Mouse (Mus musculus): ENCODE results near the gene Atxn2. TPM values are rescaled to one million over a fixed set of nuclear protein-coding genes. Genes with fewer than 3 reads are reported as not detected.

Atxn2 gene
- 20.3 TPM for polyA plus RNA-seq (2015; fragmentation: Illumina TruSeq; extraction: RNeasy Lipid Tissue Mini Kit (QIAGEN cat#74804); ENCODE audit: insufficient read depth, low read depth, low replicate concordance)

GRCm38 (mm10) chr5:121711174-121711927 is at the start of gene Atxn2:
TSS of gene Atxn2 (plus strand) at chr5:121711337.

GRCm38 (mm10) chr5:121837441-121838340 is 126.6 kb downstream of the Atxn2 start, which contains the start of gene Sh2b3:
TSS of gene Sh2b3 (minus strand) at chr5:121837646.

GRCm38 (mm10) chr5:121848743-121849142 is 137.6 kb downstream of the Atxn2 start, which contains the start of gene Pheta1:
TSS of gene Pheta1 (plus strand) at chr5:121848984.

Other genes starting within 250 kb of the Atxn2 start
- gene Adam1b, start 207.9 kb upstream of the Atxn2 start, polyA plus RNA-seq (2015; fragmentation: Illumina TruSeq; extraction: RNeasy Lipid Tissue Mini Kit (QIAGEN cat#74804); ENCODE audit: insufficient read depth, low read depth, low replicate concordance): not detected
- 1.7 TPM for gene Adam1a, start 165.9 kb upstream of the Atxn2 start, polyA plus RNA-seq (2015; fragmentation: Illumina TruSeq; extraction: RNeasy Lipid Tissue Mini Kit (QIAGEN cat#74804); ENCODE audit: insufficient read depth, low read depth, low replicate concordance)
- not detected for gene Gm42878, start 165.9 kb upstream of the Atxn2 start, polyA plus RNA-seq (2015; fragmentation: Illumina TruSeq; extraction: RNeasy Lipid Tissue Mini Kit (QIAGEN cat#74804); ENCODE audit: insufficient read depth, low read depth, low replicate concordance)
- gene Mapkapk5, start 165.4 kb upstream of the Atxn2 start, polyA plus RNA-seq (2015; fragmentation: Illumina TruSeq; extraction: RNeasy Lipid Tissue Mini Kit (QIAGEN cat#74804); ENCODE audit: insufficient read depth, low read depth, low replicate concordance): 25.2 TPM
- gene Aldh2, start 117.5 kb upstream of the Atxn2 start, polyA plus RNA-seq (2015; fragmentation: Illumina TruSeq; extraction: RNeasy Lipid Tissue Mini Kit (QIAGEN cat#74804); ENCODE audit: insufficient read depth, low read depth, low replicate concordance): 72.9 TPM
- 1.9 TPM for gene Acad12, start 92.4 kb upstream of the Atxn2 start, polyA plus RNA-seq (2015; fragmentation: Illumina TruSeq; extraction: RNeasy Lipid Tissue Mini Kit (QIAGEN cat#74804); ENCODE audit: insufficient read depth, low read depth, low replicate concordance)
- gene Acad10, start 50.8 kb upstream of the Atxn2 start, polyA plus RNA-seq (2015; fragmentation: Illumina TruSeq; extraction: RNeasy Lipid Tissue Mini Kit (QIAGEN cat#74804); ENCODE audit: insufficient read depth, low read depth, low replicate concordance): 2.4 TPM
- 11.1 TPM for gene Brap, start 50.8 kb upstream of the Atxn2 start, polyA plus RNA-seq (2015; fragmentation: Illumina TruSeq; extraction: RNeasy Lipid Tissue Mini Kit (QIAGEN cat#74804); ENCODE audit: insufficient read depth, low read depth, low replicate concordance)
- gene Sh2b3, start 126.3 kb downstream of the Atxn2 start, polyA plus RNA-seq (2015; fragmentation: Illumina TruSeq; extraction: RNeasy Lipid Tissue Mini Kit (QIAGEN cat#74804); ENCODE audit: insufficient read depth, low read depth, low replicate concordance): 9.9 TPM
- gene Pheta1, start 137.6 kb downstream of the Atxn2 start, polyA plus RNA-seq (2015; fragmentation: Illumina TruSeq; extraction: RNeasy Lipid Tissue Mini Kit (QIAGEN cat#74804); ENCODE audit: insufficient read depth, low read depth, low replicate concordance): 3.8 TPM

Measured in pancreas, adult 10 weeks (tissue).